Mouse (Mus musculus) CD8-positive naive resting alpha-beta T cell, adult 2 months (primary cell): Measurements from ENCODE around the gene Tufm.
"Not testable (repeated sequence)": the region's sequence is repeated elsewhere in the genome, so short reads cannot be mapped to it uniquely, and the experiment has no call there.

Experiments
- DNase-seq, 2 experiments: peaks; one replicate each; pipeline ENCODE4 v3.0.0; 2022; ENCODE audit warnings: low read depth in 2 of 2, low spot score in 2 of 2

Tufm gene

DNA sequence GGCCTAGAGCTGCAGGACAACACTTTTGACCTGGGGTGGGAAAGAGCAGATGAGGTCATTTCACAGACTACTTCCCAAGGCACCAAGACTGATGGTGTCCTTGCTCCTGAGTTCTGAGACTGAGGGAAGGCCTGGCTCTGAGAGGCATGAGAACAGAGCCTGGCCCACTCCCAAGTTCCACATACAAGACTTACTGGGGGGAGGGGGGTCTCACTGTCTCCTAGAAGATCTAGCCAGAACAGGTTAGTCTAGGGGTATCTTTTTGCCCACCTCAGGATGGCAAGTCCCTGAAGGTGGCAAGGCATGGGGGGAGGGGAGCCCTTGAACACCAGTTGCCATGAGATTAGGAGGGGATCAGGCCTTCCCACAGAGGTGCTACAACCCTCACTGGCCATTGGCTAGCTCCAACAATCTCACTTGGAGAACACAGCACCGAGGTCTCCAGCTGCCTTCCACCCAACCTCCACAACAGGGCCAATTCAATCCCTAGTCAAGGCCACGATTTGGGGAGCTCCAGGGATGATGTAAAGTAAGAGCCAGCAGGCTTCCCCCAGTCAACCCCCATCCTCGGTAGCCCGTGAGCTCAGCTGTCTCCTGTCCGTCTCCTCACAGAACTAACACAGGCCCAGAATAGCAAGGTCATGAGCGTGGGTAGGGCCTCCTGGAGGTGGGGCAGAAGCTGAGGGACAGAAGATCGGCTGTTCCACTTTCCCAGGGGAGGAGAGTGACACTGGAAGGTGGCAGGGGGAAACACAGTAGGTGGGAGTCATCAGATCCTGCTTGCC, 21.7 kb upstream of the Tufm start:
- no peak for DNase-seq

- no peak for DNase-seq
Measured at GRCm38 (mm10) chr7:126466116-126466515, 21.0 kb upstream of the Tufm start.

- no peak for DNase-seq
Measured at GRCm38 (mm10) chr7:126466707-126467106, 20.5 kb upstream of the Tufm start.

- DNase-seq: peak; percentile 46 to 56
Measured at GRCm38 (mm10) chr7:126467271-126467670, 19.9 kb upstream of the Tufm start.

DNA sequence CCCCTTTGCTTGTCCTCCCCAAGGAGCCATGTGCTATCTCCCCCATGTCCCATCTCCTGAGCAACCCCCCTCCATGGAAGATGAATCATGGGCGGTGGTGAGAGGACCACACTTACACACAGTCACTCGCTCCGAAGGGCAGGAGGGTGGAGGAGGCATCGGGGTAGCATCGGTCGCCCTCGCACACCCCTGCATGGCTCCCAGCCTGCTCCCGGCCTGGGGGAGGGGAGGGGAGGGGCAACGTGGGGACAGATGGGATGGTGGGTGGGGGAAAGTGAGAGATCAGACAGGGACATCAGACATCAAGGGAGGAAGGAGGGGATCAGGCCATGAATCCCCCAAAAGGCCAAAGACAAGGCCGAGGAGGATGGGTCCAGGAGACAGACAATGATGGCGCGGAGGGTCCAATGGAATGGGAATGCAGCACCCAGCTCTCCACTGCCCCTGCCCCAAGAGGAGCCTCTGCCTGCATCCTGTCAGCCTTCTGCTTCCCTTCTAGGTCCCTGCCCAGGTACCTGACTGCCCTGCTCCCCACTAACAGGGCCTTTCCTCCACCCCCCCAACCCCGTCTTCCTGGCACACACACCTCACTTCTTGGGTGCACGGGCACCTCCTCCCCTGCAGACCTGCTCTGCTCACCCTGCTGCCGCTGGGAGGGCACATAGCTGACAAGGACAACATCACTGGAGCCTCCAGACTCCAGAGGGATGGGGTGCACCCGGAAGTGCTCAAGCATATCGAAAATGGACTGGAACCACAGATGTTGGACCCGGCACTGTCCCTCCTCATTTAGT, 19.1 kb upstream of the Tufm start:
- no peak for DNase-seq

GRCm38 (mm10) chr7:126470077-126470476, 17.1 kb upstream of the Tufm start:
- DNase-seq: peak; percentile 72 to 77

- DNase-seq: no peak
Measured at GRCm38 (mm10) chr7:126471361-126471760, 15.8 kb upstream of the Tufm start.

- no peak for DNase-seq
Measured at GRCm38 (mm10) chr7:126471853-126472252, 15.3 kb upstream of the Tufm start.

GRCm38 (mm10) chr7:126472306-126472705, 14.9 kb upstream of the Tufm start:
- peak; percentile 64 to 70 for DNase-seq

DNA sequence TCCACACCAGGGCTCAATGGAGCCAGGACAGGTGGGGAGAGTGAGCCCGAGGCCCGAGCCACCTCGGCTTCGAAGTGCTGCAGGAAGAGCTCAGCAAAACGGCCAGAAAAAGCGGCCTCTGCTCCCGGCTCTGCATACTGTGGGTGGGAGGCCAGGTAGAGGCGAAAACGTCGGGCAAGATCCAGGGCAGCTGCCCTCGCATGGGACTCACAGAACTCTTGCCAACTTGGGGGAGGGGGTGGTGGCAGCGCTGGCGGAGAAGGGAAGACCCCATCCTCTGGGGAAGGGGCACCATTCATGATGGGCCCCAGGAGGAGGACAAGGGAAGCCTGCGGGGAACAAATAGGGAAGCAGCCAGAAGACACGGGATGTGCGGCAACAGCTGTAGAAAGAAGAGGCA, 14.4 kb upstream of the Tufm start:
- no peak for DNase-seq

- DNase-seq: no peak
Measured at GRCm38 (mm10) chr7:126473470-126474086, 13.6 kb upstream of the Tufm start.

GRCm38 (mm10) chr7:126474486-126474955, 12.6 kb upstream of the Tufm start:
- no peak for DNase-seq

- DNase-seq: peak; percentile 85
Measured at GRCm38 (mm10) chr7:126474993-126475581, 12.1 kb upstream of the Tufm start, which contains the start of gene Sh2b1. Sh2b1 (minus strand) TSS chr7:126475424.

DNA sequence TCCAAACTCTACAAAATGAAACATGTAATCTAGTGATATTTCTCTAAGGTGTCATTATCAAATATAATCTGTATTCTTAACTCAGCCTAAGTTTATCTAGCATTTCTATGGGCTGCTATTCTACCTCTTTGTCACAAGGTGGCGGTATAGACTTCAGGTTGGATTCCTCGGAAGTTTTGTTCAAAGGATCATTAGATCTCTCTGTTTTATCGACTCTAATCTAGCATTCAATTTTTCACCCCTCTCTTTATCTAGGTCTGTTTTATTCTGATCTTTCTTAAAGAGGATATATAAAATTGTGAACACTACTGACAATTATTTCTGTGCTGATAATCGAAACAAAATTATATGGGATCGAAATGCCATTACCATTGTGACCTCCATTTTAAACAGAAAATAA, 5.5 kb upstream of the Tufm start:
- peak in 1 of 2 experiments; percentile 30 for DNase-seq

GRCm38 (mm10) chr7:126482392-126482871, 4.7 kb upstream of the Tufm start:
- no peak for DNase-seq

DNA sequence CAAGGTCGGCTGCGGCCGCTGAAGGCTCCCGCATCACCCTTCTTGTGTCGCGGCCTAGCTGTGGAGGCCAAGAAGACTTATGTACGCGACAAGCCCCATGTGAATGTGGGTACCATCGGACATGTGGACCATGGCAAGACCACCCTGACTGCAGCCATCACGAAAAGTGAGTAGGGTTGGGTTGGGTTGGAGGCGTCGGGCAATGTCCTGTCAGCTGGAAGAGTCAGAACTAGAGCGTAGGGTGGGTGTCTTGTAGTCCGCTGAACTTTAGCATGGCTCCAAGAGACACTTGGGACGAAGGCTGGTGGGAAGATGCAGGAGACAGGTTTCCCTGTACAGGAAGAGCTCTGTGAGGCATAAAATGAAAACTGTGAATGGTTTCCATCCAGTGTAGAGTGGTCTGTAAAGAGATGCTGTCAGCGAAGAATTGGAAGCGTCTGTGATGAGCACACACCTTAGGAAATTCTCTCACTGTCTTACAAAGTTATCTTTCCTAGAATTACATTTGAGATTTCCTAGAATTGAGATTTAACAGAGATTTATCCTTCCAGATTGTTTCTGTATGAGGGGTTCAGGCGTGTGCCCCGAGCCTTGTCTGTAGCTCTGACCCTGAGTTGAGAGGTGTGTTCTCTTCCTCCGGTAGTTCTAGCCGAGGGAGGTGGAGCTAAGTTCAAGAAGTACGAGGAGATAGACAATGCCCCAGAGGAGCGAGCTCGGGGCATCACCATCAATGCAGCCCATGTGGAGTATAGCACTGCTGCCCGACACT, 640 bp downstream of the Tufm start:
- DNase-seq: not testable (repeated sequence)

GRCm38 (mm10) chr7:126491005-126491404, 3.8 kb downstream of the Tufm start:
- DNase-seq: no peak

DNA sequence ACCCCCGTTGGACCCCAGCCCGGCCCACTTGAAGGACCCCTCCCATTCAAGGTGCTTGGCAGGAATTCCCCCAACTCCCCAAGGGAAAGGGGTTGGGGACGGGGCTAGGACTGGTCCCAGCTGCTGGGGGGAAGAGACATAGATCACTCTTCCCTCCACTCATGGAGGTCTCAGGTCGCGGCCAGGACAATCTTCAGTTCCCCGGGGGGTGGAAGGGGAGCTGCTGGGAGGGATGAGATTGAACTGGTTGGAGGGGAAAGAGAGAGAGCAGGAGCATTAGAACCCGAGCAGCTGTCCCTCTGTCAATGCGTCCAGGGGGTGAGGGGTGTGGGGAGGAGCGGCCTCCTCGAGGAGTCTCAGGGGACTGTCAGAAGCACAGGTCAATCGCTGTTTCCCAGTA, 4.8 kb downstream of the Tufm start:
- no peak for DNase-seq

DNA sequence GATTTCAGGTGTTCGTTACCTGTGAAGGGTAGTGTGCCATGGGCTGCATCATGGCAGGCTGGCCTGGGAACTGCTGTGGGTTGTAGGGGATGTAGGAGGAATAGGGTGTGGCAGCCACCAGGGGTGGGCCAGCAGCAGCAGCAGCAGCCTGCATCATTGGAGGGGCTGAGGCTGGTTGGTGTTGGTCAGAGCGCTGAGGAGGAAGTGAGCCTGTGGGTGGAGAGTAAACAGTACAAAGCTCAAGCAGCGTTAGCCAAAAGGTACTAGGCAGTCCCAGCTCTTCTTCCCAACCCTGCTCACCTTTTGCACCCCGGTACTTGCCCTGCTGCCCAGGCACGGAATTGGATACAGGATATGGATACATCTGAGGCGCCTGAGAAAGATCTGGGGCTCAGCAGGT, 7.0 kb downstream of the Tufm start:
- DNase-seq: no peak

DNA sequence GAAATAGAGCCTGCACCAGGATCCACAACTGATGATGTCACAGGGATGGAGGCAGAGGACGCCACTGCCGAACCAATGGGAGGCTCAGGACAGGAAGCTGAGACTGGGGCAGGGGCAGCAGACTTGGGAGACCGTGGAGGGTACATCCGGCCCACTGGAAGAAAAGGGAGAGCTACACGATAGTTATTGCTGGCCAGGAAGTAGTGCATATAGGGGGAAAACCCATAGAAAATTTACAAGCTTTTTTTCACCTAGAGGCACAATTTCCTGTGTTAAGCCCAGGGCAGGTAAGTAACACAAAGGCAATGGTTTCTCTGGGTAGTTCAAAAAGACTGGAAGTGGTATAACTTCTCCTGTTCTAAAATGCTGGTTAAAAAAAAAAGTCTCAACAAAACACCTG, 9.3 kb downstream of the Tufm start:
- DNase-seq: no peak
